Mouse (Mus musculus) heart, embryonic 12.5 days (tissue): ENCODE measurements at regions not wholly inside any gene's neighbourhood (a gene's known extent, or its start where the extent isn't known, plus 50 kb on each side); places are given as distances from the start of the nearest gene placed in this dataset.
A peak's percentile ranks its signal among the peaks of the same experiment; 100 is the strongest.

ENCODE experiments used
- ATAC-seq: fragments of 200-750 bp; cut with Nextera tagmentation; 2 replicates; pipeline ENCODE4 v1.8.0; 2017; ENCODE audit warnings: moderate TSS enrichment, moderate library complexity; ENCODE audit not compliant: insufficient number of reproducible peaks, low FRiP score
- H3K27ac ChIP-seq: fragments of 300-500 bp; sonication (generic); 2 replicates; pipeline ENCODE4 v1.5.1; 2016; ENCODE audit warnings: mild to moderate bottlenecking, moderate library complexity; ENCODE audit not compliant: poor library complexity, severe bottlenecking
- H3K27me3 ChIP-seq: fragments of 300-500 bp; sonication (generic); replicated peaks from 2 replicates; pipeline ENCODE4 v1.6.1; 2016; ENCODE audit warnings: mild to moderate bottlenecking, moderate library complexity
- H3K36me3 ChIP-seq: fragments of 300-500 bp; sonication (generic); 2 replicates; pipeline ENCODE4 v1.6.1; 2016; ENCODE audit warnings: mild to moderate bottlenecking, moderate library complexity
- H3K4me1 ChIP-seq: fragments of 300-500 bp; sonication (generic); replicated peaks from 2 replicates; pipeline ENCODE4 v1.6.1; 2016; ENCODE audit warnings: mild to moderate bottlenecking
- H3K4me2 ChIP-seq: fragments of 300-500 bp; sonication (generic); 2 replicates; pipeline ENCODE4 v1.6.1; 2016; ENCODE audit warnings: mild to moderate bottlenecking, moderate library complexity
- H3K4me3 ChIP-seq: fragments of 300-500 bp; sonication (generic); 2 replicates; pipeline ENCODE4 v1.5.1; 2016; ENCODE audit warnings: mild to moderate bottlenecking
- H3K9ac ChIP-seq: fragments of 300-500 bp; sonication (generic); 2 replicates; pipeline ENCODE4 v1.6.1; 2016; ENCODE audit warnings: mild to moderate bottlenecking, moderate library complexity
- H3K9me3 ChIP-seq: fragments of 300-500 bp; sonication (generic); replicated peaks from 2 replicates; pipeline ENCODE4 v1.6.1; 2016; ENCODE audit warnings: mild to moderate bottlenecking, moderate library complexity
- WGBS: fragments of 180-500 bp; shearing (Covaris S2); methylation state at CpG from one replicate; pipeline ENCODE4 v1.1.7; 2016; 5-methylcytosine and 5-hydroxymethylcytosine counted together

DNA sequence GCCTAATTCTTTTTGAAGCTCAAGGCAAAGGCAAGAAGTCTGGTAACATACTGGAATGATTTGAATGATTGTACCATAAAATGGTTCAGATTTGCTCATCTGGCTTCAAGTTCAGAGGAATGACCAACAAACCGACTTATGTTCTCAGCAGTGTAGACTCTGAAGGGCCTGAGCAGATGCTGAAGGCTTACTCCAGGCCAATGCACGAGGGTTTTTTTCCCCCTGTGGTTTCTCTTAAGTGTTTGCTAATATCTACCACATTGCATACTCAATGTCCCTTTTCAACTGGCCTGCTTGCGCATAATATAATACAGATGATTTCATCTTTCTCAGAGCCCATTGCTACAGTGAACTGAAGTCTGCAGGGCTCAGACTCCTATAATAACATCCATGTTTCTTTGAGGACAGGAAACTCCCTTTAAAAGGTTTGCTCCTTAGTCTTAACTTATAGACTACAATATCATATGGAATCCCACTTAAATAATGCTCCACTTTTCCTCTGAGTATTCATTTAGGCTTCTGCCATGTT lies 1182.5 kb downstream of the Slc22a22 start:
- WGBS = 69% methylated on average over 3 of the region's 3 CpGs
- Histone ChIP-seq H3K4me3 (no peak overlapping the region), H3K4me1 (no peaks in the 10 kb centered on the region), H3K27ac (no peak overlapping the region), H3K36me3 (no peaks in the 10 kb centered on the region), H3K27me3 (no peaks in the 10 kb centered on the region), H3K4me2 (no peak overlapping the region), H3K9ac (no peak overlapping the region), H3K9me3 (no peaks in the 10 kb centered on the region)
- no peak for ATAC-seq

DNA sequence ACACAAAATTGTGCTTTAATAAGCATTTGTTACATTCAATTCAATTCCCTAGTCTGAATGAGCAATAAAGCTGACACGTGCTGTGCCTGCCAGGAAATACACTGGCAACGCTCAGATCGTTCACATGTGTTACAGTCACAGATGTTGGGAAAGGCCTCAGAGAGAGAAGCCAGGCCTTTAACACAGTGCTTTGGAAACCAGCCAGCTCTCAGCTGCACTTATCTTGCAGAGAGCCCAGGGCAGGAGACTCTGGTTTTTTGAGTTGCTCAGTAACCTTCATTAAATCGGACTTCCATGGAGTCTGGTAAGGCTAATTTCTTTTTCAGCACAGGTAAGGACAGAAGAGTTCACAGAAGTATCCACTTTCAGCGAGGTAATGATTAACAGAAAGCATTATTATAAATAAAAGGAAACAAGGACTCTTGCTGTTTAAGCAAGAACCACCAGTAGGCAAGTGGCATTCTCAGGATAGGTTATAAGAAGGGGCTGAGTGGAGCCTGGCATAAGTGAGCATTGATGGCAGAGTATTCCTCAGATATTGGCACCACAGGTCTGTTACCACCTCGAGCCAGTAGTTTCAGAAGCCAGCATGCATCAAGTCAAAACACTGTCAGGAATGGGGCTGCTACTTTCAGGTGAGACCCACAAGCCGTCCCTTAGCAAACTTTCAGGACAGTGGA lies 1198.7 kb downstream of the Slc22a22 start:
- Histone ChIP-seq H3K4me2 (no peak overlapping the region), H3K27me3 (no peaks in the 10 kb centered on the region), H3K9me3 (no peaks in the 10 kb centered on the region), H3K36me3 (no peaks in the 10 kb centered on the region), H3K9ac (no peak overlapping the region), H3K4me3 (no peak overlapping the region), H3K27ac (no peak overlapping the region), H3K4me1 (peaks cover 11% of the 10 kb centered on the region)
- peak; percentile 85 for ATAC-seq
- WGBS = 31% methylated on average over 7 of the region's 7 CpGs

- no peaks in the 10 kb centered on the region for H3K27me3 ChIP-seq
- no peak for ATAC-seq
- no peak overlapping the region for H3K4me3 ChIP-seq
- no peak overlapping the region for H3K4me2 ChIP-seq
- H3K9ac ChIP-seq = no peak overlapping the region
- H3K9me3 ChIP-seq = no peaks in the 10 kb centered on the region
- H3K4me1 ChIP-seq = peaks cover 11% of the 10 kb centered on the region
- 64% methylated on average over 3 of the region's 3 CpGs for WGBS
- no peaks in the 10 kb centered on the region for H3K36me3 ChIP-seq
- peak overlapping the region; percentile 21; the same call in 1 of the 2 replicates for H3K27ac ChIP-seq
Observed at GRCm38 (mm10) chr15:56278006-56278405, 1199.4 kb downstream of the Slc22a22 start.

- H3K4me2 ChIP-seq = no peak overlapping the region
- H3K27me3 ChIP-seq = no peaks in the 10 kb centered on the region
- H3K36me3 ChIP-seq = no peaks in the 10 kb centered on the region
- peaks cover 6% of the 10 kb centered on the region; the same call in 1 of the 2 replicates for H3K4me1 ChIP-seq
- H3K27ac ChIP-seq = no peak overlapping the region
- no peaks in the 10 kb centered on the region for H3K9me3 ChIP-seq
- 69% methylated on average over 1 of the region's 1 CpGs for WGBS
- H3K9ac ChIP-seq = no peak overlapping the region
- no peak for ATAC-seq
- no peak overlapping the region for H3K4me3 ChIP-seq
Observed at GRCm38 (mm10) chr15:56248731-56249130, 1228.7 kb downstream of the Slc22a22 start.

DNA sequence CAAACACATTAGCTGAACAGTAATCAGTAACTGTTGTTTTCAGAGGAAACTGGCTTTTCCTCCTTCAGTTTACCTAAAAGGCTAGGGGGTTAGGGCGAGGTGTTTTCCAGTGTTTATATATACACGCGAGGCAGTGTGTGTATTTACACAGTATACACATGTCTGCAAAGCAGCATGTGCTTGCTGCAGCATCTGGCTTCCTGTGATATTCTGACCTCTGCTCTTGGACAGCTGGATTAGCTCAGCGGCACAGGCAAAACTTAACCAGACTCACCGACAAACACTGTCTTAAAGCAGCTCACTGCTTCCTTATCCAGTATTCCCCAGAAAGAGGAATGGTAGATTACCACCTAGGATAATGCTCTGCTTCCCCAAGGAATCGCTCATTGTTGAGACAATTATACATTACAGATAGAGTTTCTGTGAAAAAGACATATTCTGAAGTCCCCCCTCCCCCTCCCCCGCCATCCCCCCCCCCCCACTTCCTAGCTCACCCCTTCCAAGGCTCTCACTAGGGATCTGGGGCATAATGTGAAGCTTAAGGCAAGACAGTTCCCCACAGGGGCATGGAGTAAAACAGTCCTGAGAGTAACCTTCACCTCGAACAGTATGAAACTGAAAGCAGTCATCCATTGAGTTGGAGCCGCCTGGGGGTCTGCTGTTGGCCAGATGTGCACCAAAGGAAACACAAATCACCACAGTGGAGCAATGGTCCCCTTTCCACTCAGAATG lies 1233.3 kb downstream of the Slc22a22 start:
- Histone ChIP-seq H3K9me3 (no peaks in the 10 kb centered on the region), H3K36me3 (no peaks in the 10 kb centered on the region), H3K27ac (no peak overlapping the region), H3K4me3 (no peak overlapping the region), H3K27me3 (no peaks in the 10 kb centered on the region), H3K4me1 (peaks cover 6% of the 10 kb centered on the region; the same call in 1 of the 2 replicates), H3K9ac (no peak overlapping the region), H3K4me2 (no peak overlapping the region)
- 58% methylated on average over 9 of the region's 9 CpGs for WGBS
- ATAC-seq = peak; percentile 55; the same call in 1 of the 2 replicates

GRCm38 (mm10) chr15:56202552-56202951 lies 1274.9 kb downstream of the Slc22a22 start:
- H3K4me1 ChIP-seq = 0 out of 2 replicates have a peak, but pooled peaks cover 4% of the 10 kb centered on the region
- ATAC-seq = no peak
- H3K27ac ChIP-seq = no peak overlapping the region
- no peaks in the 10 kb centered on the region for H3K27me3 ChIP-seq
- 84% methylated on average over 5 of the region's 5 CpGs for WGBS
- H3K9ac ChIP-seq = no peak overlapping the region
- no peak overlapping the region for H3K4me3 ChIP-seq
- no peaks in the 10 kb centered on the region for H3K36me3 ChIP-seq
- no peaks in the 10 kb centered on the region for H3K9me3 ChIP-seq
- no peak overlapping the region for H3K4me2 ChIP-seq

GRCm38 (mm10) chr15:56199336-56199735 lies 1278.1 kb downstream of the Slc22a22 start:
- Histone ChIP-seq H3K4me3 (no peak overlapping the region), H3K27ac (no peak overlapping the region), H3K36me3 (no peaks in the 10 kb centered on the region), H3K4me1 (0 out of 2 replicates have a peak, but pooled peaks cover 4% of the 10 kb centered on the region), H3K4me2 (no peak overlapping the region), H3K9ac (no peak overlapping the region), H3K9me3 (no peaks in the 10 kb centered on the region), H3K27me3 (no peaks in the 10 kb centered on the region)
- 54% methylated on average over 2 of the region's 2 CpGs for WGBS
- ATAC-seq = no peak

DNA sequence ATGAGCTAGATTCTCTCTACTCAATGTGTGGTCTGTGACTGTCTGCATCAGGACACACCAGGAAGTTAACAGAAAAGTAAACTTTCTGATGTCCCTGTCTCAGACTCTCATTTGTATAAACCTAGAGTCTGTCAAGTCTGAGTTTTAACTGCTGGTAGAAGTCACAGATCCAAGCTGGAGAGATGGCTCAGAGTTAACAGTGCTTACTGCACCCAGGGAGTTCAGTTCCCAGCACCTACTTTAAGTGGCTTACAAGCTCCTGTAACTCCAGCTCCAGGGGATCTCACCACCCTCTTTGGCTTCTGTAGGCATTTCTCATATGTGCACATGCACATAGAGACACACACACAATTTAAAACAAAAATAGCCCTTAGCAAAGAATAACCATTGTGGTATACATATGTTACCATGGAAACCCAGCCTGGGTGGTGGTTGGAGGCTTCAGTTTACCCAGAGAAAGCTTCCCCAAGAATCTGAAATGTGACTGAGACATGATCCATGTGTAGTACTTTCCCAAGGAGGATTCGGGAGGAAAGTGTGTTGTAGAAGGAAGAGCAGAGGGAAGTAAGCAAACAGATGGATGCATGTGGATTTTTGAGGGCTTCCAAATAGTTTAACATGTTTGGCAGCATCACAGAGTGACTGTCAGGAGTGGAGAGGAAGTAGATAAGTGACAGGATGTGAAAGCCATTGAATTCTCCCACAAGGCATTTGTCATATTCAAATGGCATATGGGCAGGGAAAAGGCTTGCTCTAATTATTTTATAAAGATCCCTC lies 1279.8 kb downstream of the Slc22a22 start:
- Histone ChIP-seq H3K9ac (no peak overlapping the region), H3K27me3 (no peaks in the 10 kb centered on the region), H3K9me3 (no peaks in the 10 kb centered on the region), H3K4me1 (0 out of 2 replicates have a peak, but pooled peaks cover 4% of the 10 kb centered on the region), H3K27ac (no peak overlapping the region), H3K4me2 (no peak overlapping the region), H3K4me3 (no peak overlapping the region), H3K36me3 (no peaks in the 10 kb centered on the region)
- ATAC-seq = no peak
- WGBS = 47% methylated on average over 1 of the region's 1 CpGs

- Histone ChIP-seq H3K4me1 (no peaks in the 10 kb centered on the region), H3K4me2 (no peak overlapping the region), H3K9ac (no peak overlapping the region), H3K9me3 (no peaks in the 10 kb centered on the region), H3K4me3 (no peak overlapping the region), H3K27ac (no peak overlapping the region), H3K36me3 (no peaks in the 10 kb centered on the region), H3K27me3 (no peaks in the 10 kb centered on the region)
- WGBS = 58% methylated on average over 6 of the region's 6 CpGs
- no peak for ATAC-seq
Observed at GRCm38 (mm10) chr15:56166236-56166635, 1311.2 kb downstream of the Slc22a22 start.

DNA sequence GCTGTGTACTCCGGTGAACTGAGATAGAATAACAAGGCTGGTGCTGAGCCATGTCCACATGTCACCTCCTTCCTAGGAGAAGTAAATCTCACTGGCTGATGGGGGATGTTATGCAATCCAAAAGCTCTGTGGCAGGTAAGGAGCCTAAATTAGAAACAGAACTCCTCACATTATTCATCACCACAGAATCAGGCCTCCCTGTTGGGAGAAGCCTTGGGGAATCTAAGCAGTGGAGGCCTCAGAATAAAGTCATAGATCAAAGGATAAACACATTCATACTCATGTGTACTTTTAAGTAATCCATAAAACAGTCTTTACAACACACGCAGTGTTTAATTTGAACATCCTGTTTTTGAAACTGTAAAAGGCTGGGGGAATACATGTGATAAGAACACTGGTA lies 1318.7 kb downstream of the Slc22a22 start:
- H3K4me1 ChIP-seq = no peaks in the 10 kb centered on the region
- no peak overlapping the region for H3K4me2 ChIP-seq
- no peaks in the 10 kb centered on the region for H3K27me3 ChIP-seq
- no peaks in the 10 kb centered on the region for H3K9me3 ChIP-seq
- no peak for ATAC-seq
- H3K4me3 ChIP-seq = no peak overlapping the region
- H3K9ac ChIP-seq = no peak overlapping the region
- no peaks in the 10 kb centered on the region for H3K36me3 ChIP-seq
- 54% methylated on average over 2 of the region's 2 CpGs for WGBS
- H3K27ac ChIP-seq = no peak overlapping the region

DNA sequence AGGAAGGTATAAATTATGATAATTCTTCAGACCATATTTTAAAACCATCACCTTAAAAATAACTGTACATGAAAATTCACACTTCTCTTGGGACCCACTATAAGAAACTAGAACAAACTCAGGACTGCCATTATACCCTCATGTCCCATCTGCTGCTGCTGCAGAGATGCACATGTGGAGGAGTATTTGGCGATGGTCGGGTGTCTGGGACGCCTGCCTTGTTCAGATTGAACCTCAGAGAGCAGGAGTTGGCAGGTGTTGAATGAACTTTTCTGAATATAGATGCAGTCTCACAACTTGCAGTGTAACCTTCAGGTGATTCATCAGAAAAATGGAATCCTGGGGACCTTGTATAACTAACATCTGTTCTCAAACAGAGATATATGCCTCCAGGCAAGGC lies 1338.0 kb downstream of the Slc22a22 start:
- no peak for ATAC-seq
- no peaks in the 10 kb centered on the region for H3K36me3 ChIP-seq
- 76% methylated on average over 3 of the region's 3 CpGs for WGBS

More for the DNA sequence above, 1338.0 kb downstream of the Slc22a22 start:
- H3K27me3 ChIP-seq = no peaks in the 10 kb centered on the region
- no peak overlapping the region for H3K9ac ChIP-seq
- no peaks in the 10 kb centered on the region for H3K9me3 ChIP-seq
- no peak overlapping the region for H3K4me3 ChIP-seq
- H3K4me2 ChIP-seq = no peak overlapping the region
- no peak overlapping the region for H3K27ac ChIP-seq
- no peaks in the 10 kb centered on the region for H3K4me1 ChIP-seq
